Mouse (Mus musculus) midbrain, embryonic 13.5 days (tissue): ENCODE results near the gene Olfr202. TPM values are rescaled to one million over a fixed set of nuclear protein-coding genes. Genes with fewer than 3 reads are reported as not detected.
"Not testable (repeated sequence)": the region's sequence is repeated elsewhere in the genome, so short reads cannot be mapped to it uniquely, and the experiment has no call there.

Experiments
- ATAC-seq: fragments of 200-750 bp; cut with Nextera tagmentation; 2 replicates; pipeline ENCODE4 v1.8.0; 2017; ENCODE audit warnings: mild to moderate bottlenecking, moderate TSS enrichment, moderate library complexity
- H3K27ac ChIP-seq: fragments of 300-500 bp; sonication (generic); 2 replicates; pipeline ENCODE4 v1.5.1; 2015; ENCODE audit warnings: inconsistent platforms, mild to moderate bottlenecking, moderate library complexity
- H3K27me3 ChIP-seq: fragments of 300-500 bp; sonication (generic); 2 replicates; pipeline ENCODE4 v1.6.1; 2015; ENCODE audit warnings: mild to moderate bottlenecking, inconsistent platforms
- H3K36me3 ChIP-seq: fragments of 300-500 bp; sonication (generic); 2 replicates; pipeline ENCODE4 v1.6.1; 2015; ENCODE audit warnings: mild to moderate bottlenecking, inconsistent platforms
- H3K4me1 ChIP-seq: fragments of 300-500 bp; sonication (generic); replicated peaks from 2 replicates; pipeline ENCODE4 v1.6.1; 2015; ENCODE audit warnings: inconsistent platforms
- H3K4me2 ChIP-seq: fragments of 300-500 bp; sonication (generic); replicated peaks from 2 replicates; pipeline ENCODE4 v1.6.1; 2015; ENCODE audit warnings: moderate library complexity, mild to moderate bottlenecking, inconsistent platforms
- H3K4me3 ChIP-seq: fragments of 300-500 bp; sonication (generic); replicated peaks from 2 replicates; pipeline ENCODE4 v1.5.1; 2015; ENCODE audit warnings: mild to moderate bottlenecking, inconsistent platforms
- H3K9ac ChIP-seq: fragments of 300-500 bp; sonication (generic); replicated peaks from 2 replicates; pipeline ENCODE4 v1.6.1; 2015; ENCODE audit warnings: mild to moderate bottlenecking, inconsistent platforms
- H3K9me3 ChIP-seq: fragments of 300-500 bp; sonication (generic); 2 replicates; pipeline ENCODE4 v1.6.1; 2016; ENCODE audit warnings: mild to moderate bottlenecking, inconsistent platforms
- WGBS: fragments of 180-500 bp; shearing (Covaris S2); methylation state at CpG from one replicate; pipeline ENCODE4 v1.1.7; 2015; 5-methylcytosine and 5-hydroxymethylcytosine counted together
- polyA plus RNA-seq: library from polyadenylated mRNA; unstranded; fragments of >200 nt; fragmentation: Nextera tagmentation; extraction: Ambion mirVana; gene quantifications from 2 replicates; pipeline ENCODE4 v1.2.1, GENCODE M21; 2015

Gene Olfr202
- polyA plus RNA-seq = not detected in 2 replicates

- Histone ChIP-seq H3K4me1 (no peaks in the 10 kb centered on the region), H3K9me3 (no peaks in the 10 kb centered on the region), H3K36me3 (no peaks in the 10 kb centered on the region), H3K9ac (no peak within 1 kb of the TSS), H3K4me2 (no peak within 1 kb of the TSS), H3K4me3 (no peak within 1 kb of the TSS), H3K27me3 (no peaks in the 10 kb centered on the region), H3K27ac (no peak within 1 kb of the TSS)
- ATAC-seq = no peak
- 88% methylated on average over 1 of the region's 1 CpGs for WGBS
Measured at GRCm38 (mm10) chr16:59286693-59287092, at the start of gene Olfr202. Gene Olfr202 (minus strand): TSS chr16:59286793.

- ATAC-seq = no peak
- Histone ChIP-seq H3K9me3 (peaks cover 3% of the 10 kb centered on the region; the same call in 1 of the 2 replicates), H3K36me3 (no peaks in the 10 kb centered on the region), H3K9ac (no peak within 1 kb of the TSS), H3K27me3 (no peaks in the 10 kb centered on the region), H3K4me2 (no peak within 1 kb of the TSS), H3K27ac (no peak within 1 kb of the TSS), H3K4me1 (no peaks in the 10 kb centered on the region), H3K4me3 (no peak within 1 kb of the TSS)
Measured at GRCm38 (mm10) chr16:59331038-59331437, 44.4 kb upstream of the Olfr202 start, which contains the start of gene Olfr205. Gene Olfr205 (minus strand): TSS chr16:59331138.

GRCm38 (mm10) chr16:59323262-59323661 lies 36.7 kb upstream of the Olfr202 start:
- not testable (repeated sequence) for H3K4me3 ChIP-seq, H3K4me1 ChIP-seq, H3K9ac ChIP-seq, H3K36me3 ChIP-seq, ATAC-seq, H3K9me3 ChIP-seq, H3K4me2 ChIP-seq, H3K27me3 ChIP-seq, H3K27ac ChIP-seq
- 69% methylated on average over 1 of the region's 1 CpGs for WGBS

GRCm38 (mm10) chr16:59318148-59318547 lies 31.6 kb upstream of the Olfr202 start, which contains the start of gene Olfr204:
Gene Olfr204 (minus strand): TSS chr16:59318248.
- H3K36me3 ChIP-seq = no peaks in the 10 kb centered on the region
- no peak within 1 kb of the TSS for H3K9ac ChIP-seq
- H3K27ac ChIP-seq = no peak within 1 kb of the TSS
- H3K4me1 ChIP-seq = no peaks in the 10 kb centered on the region
- H3K9me3 ChIP-seq = no peaks in the 10 kb centered on the region
- no peak for ATAC-seq
- no peaks in the 10 kb centered on the region for H3K27me3 ChIP-seq
- H3K4me3 ChIP-seq = no peak within 1 kb of the TSS
- H3K4me2 ChIP-seq = no peak within 1 kb of the TSS

GRCm38 (mm10) chr16:59298581-59298980 lies 12.0 kb upstream of the Olfr202 start, which contains the start of gene Olfr203:
Gene Olfr203 (plus strand): TSS chr16:59298881.
- Histone ChIP-seq H3K27me3 (no peaks in the 10 kb centered on the region), H3K4me2 (no peak within 1 kb of the TSS), H3K9me3 (no peaks in the 10 kb centered on the region), H3K27ac (no peak within 1 kb of the TSS), H3K36me3 (no peaks in the 10 kb centered on the region), H3K4me3 (no peak within 1 kb of the TSS), H3K4me1 (no peaks in the 10 kb centered on the region), H3K9ac (no peak within 1 kb of the TSS)
- WGBS = 85% methylated on average over 2 of the region's 2 CpGs
- ATAC-seq = no peak

- 86% methylated on average over 9 of the region's 9 CpGs for WGBS
- ATAC-seq, H3K4me3 ChIP-seq, H3K27me3 ChIP-seq, H3K36me3 ChIP-seq, H3K9me3 ChIP-seq, H3K4me2 ChIP-seq, H3K9ac ChIP-seq, H3K4me1 ChIP-seq, H3K27ac ChIP-seq: not testable (repeated sequence)
Measured at GRCm38 (mm10) chr16:59287576-59287975, 983 bp upstream of the Olfr202 start.

GRCm38 (mm10) chr16:59283476-59283875 lies 3.1 kb downstream of the Olfr202 start:
- no peak overlapping the region for H3K4me3 ChIP-seq
- 68% methylated on average over 1 of the region's 1 CpGs for WGBS
- no peaks in the 10 kb centered on the region for H3K27me3 ChIP-seq
- ATAC-seq = no peak
- H3K27ac ChIP-seq = no peak overlapping the region
- no peak overlapping the region for H3K4me2 ChIP-seq
- H3K36me3 ChIP-seq = no peaks in the 10 kb centered on the region
- H3K9ac ChIP-seq = no peak overlapping the region
- H3K4me1 ChIP-seq = no peaks in the 10 kb centered on the region
- no peaks in the 10 kb centered on the region for H3K9me3 ChIP-seq

GRCm38 (mm10) chr16:59280542-59280941 lies 6.1 kb downstream of the Olfr202 start:
- H3K4me1 ChIP-seq = no peaks in the 10 kb centered on the region
- no peak for ATAC-seq

GRCm38 (mm10) chr16:59272532-59272931 lies 14.1 kb downstream of the Olfr202 start, which contains the start of gene Olfr201:
Gene Olfr201 (minus strand): TSS chr16:59272632.
- H3K9me3 ChIP-seq, H3K36me3 ChIP-seq, H3K27me3 ChIP-seq, ATAC-seq, H3K4me3 ChIP-seq, H3K4me2 ChIP-seq, H3K4me1 ChIP-seq, H3K9ac ChIP-seq, H3K27ac ChIP-seq: not testable (repeated sequence)
- 90% methylated on average over 4 of the region's 4 CpGs for WGBS

More at GRCm38 (mm10) chr16:59280542-59280941, 6.1 kb downstream of the Olfr202 start:
- no peak overlapping the region for H3K27ac ChIP-seq
- no peak overlapping the region for H3K9ac ChIP-seq
- H3K4me2 ChIP-seq = no peak overlapping the region
- 73% methylated on average over 3 of the region's 3 CpGs for WGBS
- no peaks in the 10 kb centered on the region for H3K27me3 ChIP-seq
- H3K9me3 ChIP-seq = no peaks in the 10 kb centered on the region
- no peak overlapping the region for H3K4me3 ChIP-seq
- no peaks in the 10 kb centered on the region for H3K36me3 ChIP-seq

GRCm38 (mm10) chr16:59269097-59269496 lies 17.5 kb downstream of the Olfr202 start:
- 82% methylated on average over 4 of the region's 4 CpGs for WGBS
- not testable (repeated sequence) for ATAC-seq, H3K4me1 ChIP-seq, H3K36me3 ChIP-seq, H3K9me3 ChIP-seq, H3K27ac ChIP-seq, H3K27me3 ChIP-seq, H3K4me2 ChIP-seq, H3K4me3 ChIP-seq, H3K9ac ChIP-seq

- no peaks in the 10 kb centered on the region for H3K9me3 ChIP-seq
- WGBS = 90% methylated on average over 17 of the region's 17 CpGs
Measured at GRCm38 (mm10) chr16:59249684-59250083, 36.9 kb downstream of the Olfr202 start.

More at GRCm38 (mm10) chr16:59249684-59250083, 36.9 kb downstream of the Olfr202 start:
- H3K27me3 ChIP-seq = no peaks in the 10 kb centered on the region
- H3K4me1 ChIP-seq = no peaks in the 10 kb centered on the region
- ATAC-seq = no peak
- H3K27ac ChIP-seq = no peak overlapping the region
- H3K4me3 ChIP-seq = no peak overlapping the region
- H3K4me2 ChIP-seq = no peak overlapping the region
- no peak overlapping the region for H3K9ac ChIP-seq
- H3K36me3 ChIP-seq = no peaks in the 10 kb centered on the region
